Mouse (Mus musculus) heart, adult 9 months (tissue): ENCODE measurements around the gene Gria1.

ENCODE experiments used
- DNase-seq, 2 experiments: peaks; one replicate each; pipeline ENCODE4 v3.0.0; 2022; ENCODE audit warnings: low spot score in 2 of 2

Gene Gria1

DNA sequence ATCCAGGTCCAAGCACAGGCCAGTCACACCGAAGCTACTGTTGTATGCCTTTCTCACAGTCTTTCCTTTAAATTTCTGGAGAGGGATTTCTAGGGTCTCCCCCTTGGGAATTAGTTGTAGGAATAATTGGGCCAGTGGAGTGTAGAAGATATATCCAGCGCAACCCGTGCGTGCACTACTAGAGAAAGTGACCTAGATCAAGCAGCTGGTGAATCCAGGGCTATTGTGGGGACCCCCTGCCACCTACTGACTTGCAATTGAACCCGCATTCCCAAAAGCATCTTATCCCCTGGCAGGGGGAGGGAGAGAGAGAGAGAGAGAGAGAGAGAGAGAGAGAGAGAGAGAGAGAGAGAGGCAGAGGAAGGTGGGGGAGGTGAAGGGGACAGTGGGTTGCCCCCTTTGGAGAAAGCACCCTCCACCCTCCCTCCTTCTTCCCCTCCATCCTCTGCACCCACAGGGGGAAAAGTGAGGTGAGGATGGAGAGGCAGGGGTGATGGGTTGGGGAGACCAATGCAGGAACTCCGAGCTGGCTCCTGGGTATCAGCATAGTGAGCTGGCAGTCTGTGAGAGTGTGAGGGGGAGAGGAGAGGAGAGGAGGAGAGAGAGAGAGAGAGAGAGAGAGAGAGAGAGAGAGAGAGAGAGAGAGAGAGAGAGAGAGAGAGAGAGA is at the start of gene Gria1:
Gene Gria1, plus strand, starts transcription at position 364 of the 667 bp plus-strand sequence.
- DNase-seq: no peak

DNA sequence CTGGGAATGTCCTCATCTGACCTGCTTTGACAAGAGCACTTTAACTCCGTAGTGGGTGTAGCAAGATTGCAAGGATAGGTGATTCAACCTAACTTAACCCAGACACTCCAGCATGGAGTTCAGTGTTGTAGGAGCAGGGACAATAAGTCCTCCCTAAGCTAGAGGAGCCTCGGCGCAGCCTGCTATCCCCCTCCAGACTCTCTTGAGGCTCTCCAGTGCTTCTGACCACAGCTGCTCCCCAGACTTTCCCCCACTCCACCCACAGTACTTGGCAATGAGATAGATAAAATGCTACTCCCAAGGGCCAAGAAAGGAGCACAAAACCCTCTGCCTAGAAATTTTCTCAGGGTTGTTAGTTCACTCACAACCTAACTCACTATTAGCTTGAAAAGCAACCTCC is 49.4 kb upstream of the Gria1 start:
- peak; percentile 13 to 21 for DNase-seq

DNA sequence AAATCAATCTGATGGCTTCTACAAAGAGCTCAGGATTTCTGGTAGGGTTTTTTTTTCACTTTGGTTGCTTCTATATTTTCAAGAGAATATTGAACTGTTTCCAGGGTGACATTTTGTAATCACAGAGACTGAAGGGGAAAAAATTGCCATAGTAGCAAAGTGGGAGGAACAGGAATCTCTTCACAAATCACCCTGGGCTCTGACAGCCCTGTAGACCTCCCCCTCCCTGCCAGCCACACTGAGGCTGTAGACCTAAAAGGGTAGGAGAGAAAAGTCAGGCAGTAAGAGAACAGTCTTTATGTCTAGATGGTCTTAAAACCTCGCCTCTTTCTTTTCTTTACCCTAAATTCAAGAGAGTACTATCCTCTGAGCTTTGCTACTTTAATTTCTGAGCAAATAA is 38.4 kb upstream of the Gria1 start:
- no peak for DNase-seq

DNA sequence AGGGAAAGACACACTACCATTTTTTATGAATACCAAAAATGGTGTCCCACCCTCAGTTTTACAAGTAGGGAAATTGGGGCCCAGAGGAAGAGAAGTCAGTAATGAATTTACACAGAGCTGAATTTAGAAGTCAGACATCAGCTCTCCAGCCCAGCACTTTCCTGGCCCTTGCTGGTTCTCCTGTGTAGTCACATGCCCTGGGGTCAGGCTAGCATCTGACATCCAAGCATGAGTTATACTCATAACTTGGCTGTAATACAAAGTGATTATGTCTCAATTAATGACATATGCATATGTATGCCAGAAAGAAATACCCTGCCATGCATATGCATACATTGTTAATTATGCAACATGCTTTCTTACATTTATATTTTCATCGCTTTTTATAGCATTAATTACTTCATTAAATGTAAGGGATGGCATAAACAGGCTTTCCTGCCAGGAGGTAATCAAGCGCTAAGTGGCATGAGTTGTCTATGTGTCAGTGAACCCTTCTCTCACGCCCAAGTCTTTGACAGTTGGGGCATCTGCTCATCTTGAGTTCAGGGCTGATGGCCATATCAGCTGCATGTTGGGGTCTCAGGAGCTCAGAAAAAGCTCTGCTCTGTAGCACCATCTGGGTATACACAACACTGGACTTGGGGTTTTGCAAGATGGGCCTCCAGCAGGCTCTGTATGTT is 26.7 kb upstream of the Gria1 start:
- DNase-seq: no peak

DNA sequence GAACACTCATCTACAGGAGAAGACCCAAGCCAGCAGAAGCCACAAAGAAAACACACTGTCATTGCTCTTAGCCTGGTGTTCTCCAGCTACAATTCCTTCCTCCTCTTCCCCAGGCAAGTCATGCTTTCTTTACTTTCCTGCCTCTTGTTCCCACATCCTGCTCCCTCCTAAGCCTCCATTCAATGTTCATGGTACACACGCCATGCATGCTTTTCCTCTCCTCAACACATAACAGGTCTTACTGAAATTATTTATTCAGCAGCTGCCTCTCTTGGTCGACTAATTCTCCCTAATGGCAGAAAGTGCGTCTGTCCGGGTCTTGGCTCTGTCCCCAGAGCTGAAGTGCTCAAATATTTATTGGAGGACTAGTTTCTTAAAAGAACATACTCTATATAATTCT is 25.7 kb upstream of the Gria1 start:
- no peak for DNase-seq

DNA sequence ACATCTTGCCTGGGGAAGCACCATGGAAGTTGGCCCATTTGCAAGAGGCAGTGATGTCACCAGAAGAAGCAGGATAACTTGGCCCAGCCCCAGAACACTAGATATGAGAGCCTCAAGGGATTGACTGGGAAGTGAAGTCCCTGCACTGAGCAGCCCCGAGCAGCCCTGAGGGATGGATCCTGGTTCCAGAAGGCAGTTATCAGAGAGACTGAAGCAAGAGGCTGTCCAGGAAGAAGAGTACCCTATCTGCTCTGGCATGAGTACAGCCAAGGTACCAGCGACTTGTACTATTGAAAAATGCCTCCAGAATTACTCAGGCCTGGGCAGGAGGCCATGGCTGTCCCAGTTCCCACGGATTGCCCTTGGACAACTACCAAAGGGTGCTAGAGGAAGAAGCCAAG is 11.6 kb upstream of the Gria1 start:
- DNase-seq: peak; percentile 84 to 87

DNA sequence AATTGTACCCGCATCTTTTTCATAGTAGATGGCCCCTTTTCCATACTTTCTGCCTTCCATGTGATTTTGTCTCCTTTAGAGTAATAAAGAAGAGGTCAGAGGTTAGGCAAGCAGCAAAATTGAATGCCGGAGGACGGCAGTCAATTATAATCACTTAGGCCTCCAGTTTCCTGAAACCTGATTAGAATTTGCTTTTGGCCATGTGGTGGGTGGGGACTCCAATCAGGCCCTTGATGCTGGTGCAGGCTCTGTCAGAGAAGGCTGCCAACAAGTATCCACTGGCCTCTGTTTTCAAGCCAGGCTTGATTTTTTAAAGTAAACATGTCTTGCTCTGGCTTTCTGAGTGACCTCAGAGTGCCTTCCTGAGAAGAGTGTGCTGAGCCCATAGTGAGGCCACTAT is 6.6 kb upstream of the Gria1 start:
- no peak for DNase-seq

DNA sequence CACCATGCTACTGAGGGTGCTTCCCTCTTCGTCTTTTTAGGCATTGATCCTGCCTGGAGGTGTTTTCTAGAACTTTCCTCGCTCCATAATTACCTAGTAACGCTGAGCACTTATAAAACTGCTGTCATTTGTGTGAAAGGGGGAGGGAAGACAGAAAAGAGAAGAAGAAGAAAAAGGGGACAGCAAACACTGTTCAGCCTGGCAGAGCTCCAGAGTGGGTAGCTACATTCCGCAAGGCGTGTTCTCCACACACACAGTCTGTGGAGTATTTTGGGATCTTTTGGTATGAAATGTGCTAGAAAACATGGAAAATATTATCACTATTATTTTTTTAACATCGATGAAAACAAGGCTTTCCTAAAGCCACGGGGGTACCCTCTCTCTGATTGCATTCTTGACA is 5.8 kb upstream of the Gria1 start:
- DNase-seq: no peak

DNA sequence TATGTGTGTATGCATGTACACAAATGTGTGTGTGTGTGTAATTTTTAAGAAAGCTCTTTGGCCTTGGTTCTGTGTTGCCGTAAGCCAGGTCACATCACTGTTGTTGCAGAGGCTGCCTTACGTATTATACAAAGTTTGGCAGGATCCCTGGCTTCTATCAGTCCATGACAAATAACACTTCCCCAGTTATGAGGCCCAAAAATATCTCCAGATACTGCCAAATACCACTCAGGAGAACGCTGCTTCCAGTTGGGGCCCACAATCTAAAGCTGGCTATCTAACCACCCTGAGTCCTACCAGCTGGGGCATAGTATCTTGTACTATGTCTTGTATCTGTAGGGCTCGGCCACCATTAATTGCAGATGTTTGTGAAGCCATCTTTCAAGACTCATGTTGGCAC is 3.4 kb upstream of the Gria1 start:
- DNase-seq: peak; percentile 29 to 33

DNA sequence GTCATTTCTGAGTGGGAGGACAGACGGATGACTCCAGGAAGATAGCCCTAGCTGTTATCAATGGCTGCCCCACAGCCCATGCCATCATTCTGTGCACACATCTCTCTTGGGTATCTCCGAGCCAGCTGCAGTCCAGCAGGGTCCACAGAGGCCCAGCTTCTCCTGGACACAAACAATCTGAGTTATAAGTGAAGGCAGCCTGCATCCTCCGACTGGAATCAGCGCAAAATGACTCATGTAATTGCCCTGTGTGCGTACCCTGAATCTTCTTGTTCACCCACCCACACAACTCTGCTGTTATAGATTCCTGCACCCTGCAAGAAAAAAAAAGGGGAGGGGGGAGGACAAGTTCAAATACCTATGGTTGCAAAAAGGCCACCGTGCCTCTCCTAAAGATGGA is 576 bp upstream of the Gria1 start:
- DNase-seq: no peak

DNA sequence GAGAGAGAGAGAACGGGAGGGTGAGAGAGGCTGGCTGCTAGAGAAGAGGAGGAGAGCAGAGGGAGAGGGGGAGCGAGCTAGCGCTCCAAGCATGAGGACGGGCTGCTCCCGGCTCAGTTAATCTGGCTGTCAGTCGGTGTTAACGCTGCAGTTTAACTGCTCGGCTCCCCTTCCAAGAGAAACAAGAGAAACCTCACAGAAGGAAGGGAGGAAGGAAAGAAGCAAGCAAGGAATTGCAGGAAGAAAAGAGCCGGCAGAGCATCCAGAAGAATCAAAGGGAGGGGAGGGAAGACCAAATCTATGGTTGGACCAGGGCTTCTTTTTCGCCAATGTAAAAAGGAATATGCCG is 478 bp downstream of the Gria1 start:
- no peak for DNase-seq

DNA sequence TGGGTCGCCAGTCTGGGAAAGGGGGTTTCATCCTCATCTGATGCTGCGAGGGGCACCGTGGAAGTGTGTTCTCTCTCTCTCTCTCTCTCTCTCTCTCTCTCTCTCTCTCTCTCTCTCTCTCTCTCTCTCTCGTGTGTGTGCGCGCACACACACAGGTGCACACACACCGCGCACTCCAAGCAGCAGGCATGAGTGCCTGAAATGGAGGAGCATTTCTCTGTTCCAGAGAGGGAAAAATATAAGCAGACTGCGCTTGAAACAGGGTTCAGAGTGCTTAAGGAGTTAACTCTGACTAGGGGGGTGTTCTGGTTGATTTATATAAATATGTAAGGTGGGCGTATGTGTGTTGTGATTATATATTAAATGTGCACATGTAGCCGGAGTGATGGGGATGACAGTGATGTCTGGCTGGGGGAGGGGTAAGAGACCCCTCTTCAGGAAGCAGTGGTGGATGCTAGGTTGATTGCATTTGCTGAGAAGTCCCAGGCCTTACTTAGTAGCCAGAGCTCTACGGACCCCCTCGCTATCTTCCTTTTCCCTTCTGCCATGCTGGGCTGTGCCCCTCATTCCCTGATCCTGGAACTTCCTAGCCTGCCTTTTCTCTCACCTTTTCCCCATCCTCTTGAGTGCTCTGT is 1.2 kb downstream of the Gria1 start:
- DNase-seq: no peak

DNA sequence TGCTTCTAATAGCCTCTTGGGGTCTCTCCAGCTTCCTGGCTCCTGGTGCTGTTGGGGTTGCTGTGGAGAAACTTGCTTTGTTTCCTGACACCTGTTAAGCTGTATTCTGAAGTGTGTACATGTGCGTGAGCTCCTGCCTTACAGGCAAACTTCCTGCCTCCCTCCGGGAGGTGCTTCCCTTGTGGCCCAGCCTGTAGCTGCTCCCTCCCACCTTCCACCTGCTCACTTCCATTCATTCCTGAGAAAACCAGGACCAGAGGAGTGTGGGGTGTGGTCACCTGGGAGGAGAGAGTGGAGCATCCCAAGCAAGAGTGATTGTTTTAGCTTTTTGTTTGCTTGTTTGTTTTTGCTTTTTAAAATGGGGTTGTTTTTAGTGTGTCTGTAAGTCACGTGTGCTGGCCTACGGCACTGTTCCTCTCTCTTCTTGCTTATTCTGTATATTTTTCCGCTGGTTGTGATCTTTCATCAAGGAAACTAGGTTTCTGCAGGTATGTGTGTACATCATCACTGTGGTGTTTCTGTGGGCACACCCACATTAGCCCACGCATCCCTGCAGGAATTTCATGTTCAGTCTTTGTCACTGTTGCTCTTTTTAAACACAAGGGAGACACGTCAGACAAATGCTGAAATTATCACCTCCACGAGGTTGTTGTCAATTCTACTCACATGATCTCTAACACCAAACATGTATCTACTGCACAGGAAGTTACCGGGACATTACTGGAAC is 2.4 kb downstream of the Gria1 start:
- no peak for DNase-seq

DNA sequence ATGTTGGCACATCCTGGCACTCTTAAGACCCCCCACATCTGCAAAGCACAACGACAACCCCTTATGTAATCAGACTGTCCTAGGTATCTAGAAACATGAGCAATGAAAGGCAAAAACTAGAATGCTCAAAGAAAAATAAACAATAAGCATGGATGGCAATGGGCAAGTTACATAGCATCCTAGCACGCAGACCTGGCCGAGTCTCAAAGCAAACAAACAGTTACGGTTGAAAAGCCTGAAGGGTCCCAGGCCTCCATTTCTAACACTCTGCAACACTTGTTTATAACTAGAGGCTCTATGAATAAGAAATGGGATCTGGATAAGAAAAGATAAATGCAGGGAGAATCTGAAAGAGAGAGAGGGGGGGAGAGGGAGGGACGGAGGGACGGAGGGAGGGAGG is 3.2 kb downstream of the Gria1 start:
- DNase-seq: no peak

DNA sequence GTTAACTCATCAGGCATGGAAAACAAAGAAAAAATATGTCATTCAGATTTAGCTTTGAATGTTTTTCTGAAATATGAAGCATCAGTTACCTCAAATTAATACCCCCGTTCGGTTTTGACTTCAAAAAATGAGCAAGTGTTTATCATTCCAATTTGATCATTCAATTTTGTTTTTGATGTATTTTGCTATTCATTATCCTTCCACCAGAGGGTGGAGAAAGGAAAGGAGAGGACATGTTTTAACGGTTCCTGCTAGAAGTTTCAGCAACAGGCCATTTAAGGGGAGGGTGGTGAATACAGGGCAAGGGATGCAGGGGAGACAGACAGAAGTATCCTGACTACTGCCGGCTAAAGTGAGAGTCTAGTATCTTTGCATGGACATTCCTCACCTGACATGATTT is 7.3 kb downstream of the Gria1 start:
- no peak for DNase-seq

DNA sequence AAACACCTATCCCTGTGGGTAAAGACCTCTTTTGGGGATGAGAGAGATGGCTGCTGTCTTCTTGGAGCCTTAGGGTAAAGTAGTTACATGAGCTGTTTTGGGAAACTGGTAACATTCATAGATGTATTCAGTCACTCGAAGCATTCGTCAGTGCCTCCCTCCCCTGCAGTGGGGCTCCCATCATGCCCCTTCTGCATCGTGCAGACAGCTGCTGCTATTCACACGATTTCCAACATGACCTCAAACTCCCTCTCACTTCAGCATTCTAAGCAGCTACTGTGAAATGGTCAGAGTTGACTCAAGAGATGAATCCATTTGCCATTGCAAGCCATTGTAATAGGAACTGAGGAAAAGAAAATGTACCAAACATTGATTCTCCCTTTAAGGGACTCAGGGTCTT is 11.2 kb downstream of the Gria1 start:
- no peak for DNase-seq

DNA sequence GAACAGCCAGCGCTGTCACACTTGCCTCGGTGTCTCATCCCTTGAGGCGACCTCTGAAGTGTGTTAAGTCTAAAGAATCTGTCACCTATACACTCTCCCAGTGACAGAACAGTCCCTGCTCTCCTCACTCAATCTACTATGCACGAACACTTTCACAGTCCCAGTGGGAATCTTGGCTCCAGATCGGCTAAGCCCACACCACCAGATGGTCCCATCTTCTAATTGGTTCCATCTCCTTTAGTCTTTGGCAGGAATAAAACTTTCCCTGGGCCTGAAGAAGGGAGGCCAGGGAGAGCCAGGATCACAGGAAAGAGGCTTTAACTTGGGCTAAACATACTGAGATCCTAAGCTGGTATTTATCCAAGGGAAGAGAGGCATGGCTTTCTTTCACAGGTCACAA is 19.3 kb downstream of the Gria1 start:
- no peak for DNase-seq

DNA sequence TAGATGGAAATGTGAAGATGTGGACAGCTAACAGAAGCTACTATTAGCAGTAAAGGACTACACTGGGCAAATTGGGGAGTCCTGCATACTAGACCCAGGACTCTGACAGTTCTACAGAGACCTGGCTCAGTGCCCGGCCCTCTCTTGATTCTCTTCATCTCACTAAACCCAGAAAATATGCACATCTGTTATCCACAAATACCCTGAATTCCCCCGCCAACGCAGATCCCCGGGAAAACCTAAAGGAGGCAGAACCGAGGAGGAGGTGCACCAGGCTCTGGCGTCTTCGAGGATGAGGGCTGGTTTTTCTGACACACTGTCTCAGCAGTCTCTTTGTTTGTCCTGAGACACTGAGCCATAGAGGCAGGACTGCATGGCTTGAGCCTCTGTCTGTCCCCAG is 27.6 kb downstream of the Gria1 start:
- no peak for DNase-seq

DNA sequence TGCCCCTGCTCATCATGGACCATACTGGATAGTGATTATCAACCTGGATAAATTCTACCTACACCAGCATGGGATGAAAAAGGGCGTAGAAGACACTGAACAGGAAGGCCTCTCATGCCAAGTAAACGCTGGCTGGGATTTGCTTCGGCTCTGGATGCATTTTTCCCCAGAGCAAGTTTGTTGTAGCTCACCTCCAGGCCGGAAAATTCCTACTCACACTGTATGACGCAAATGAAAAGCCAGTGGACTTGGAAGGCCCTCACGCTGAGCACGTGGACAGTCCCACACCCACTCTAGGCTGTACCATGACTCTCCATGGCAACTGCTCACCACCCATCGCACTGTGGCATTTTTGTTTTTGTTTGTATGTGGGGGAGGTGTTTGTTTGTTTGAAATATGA is 28.1 kb downstream of the Gria1 start:
- DNase-seq: no peak

DNA sequence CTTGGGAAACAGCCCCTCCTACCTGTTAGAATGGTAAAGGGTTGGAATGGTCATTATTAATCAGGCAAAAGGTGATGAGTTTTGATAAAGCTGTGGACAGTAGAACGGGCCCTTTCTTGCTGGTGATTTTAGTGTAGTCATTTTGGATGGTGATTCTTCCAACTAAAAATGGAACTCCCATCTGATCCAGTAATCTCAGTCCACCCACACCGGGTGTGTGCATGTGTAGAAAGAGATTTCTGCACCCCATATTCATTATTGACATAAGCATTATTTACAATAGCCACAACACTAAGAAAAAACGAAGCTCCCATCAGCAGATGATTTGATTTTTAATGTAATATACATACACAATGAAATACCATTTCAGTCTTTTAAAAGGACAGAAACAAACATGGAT is 30.9 kb downstream of the Gria1 start:
- DNase-seq: no peak

DNA sequence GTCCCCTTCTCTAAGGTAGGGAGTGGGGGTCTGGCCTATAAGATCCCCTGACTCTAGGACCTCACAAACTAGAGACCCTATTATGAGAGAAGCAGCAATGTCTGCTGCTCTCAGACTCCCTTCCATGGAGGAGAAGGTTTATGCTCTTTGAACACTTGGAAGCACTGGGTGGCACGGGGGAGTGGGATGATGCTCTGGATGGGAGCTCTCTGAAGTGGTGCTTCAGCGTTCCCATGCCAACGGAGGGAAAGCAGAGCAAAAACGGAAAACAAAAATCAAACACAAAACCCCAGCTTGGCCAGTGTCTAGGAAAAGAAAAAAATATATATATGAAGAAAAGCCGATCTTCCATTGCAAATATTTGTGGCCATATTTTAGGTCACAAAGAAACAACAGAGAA is 33.0 kb downstream of the Gria1 start:
- DNase-seq: no peak

DNA sequence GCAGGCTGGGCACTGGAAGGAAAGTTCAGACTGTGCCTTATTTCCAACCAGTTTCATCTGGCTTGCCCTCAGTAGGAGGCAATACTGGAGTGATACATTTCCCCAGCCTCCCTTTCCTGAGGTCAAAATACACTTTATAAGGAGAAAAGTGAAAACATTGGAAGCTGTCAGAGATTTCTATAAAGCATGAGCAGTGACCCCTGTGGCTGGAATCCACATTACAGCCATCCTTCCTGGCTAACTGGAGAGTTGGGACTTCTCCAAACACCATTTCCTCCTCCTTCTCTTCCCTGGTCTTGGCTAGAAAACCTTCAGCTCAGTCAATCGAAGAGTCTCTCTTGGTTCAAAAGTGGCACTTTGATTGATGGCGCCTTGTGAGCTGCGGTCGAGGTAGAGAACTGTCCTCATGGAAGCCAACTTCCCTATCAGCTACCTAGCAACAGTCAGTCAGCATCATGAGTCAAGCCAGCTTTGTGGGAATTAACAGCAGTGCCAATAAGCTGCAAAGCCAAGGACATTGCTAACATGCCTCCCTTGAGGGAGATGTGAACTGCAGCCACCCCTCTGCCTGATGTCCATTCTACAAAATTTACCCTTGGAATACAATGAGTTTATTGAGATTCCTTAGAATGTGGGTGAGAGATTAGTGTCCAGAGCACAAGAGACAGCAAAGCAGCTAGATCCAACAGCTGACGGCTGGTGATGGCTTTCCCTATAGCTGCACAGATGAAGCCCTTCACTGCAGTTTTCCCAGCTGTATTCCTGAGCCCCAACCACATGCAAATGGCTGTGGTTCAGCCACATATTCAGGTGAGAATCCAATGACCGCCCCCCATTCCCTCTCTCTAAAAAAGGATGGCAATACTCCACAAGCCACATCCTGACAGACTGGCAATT is 40.7 kb downstream of the Gria1 start:
- peak; percentile 23 to 40 for DNase-seq
